Mouse (Mus musculus) kidney, embryonic 15.5 days (tissue): ENCODE measurements at regions not wholly inside any gene's neighbourhood (a gene's known extent, or its start where the extent isn't known, plus 50 kb on each side); places are given as distances from the start of the nearest gene placed in this dataset.

Experiments
- ATAC-seq: fragments of 200-750 bp; cut with Nextera tagmentation; replicated peaks from 2 replicates; pipeline ENCODE4 v1.8.0; 2017; ENCODE audit warnings: moderate TSS enrichment; ENCODE audit not compliant: low FRiP score
- H3K27ac ChIP-seq: fragments of 300-500 bp; sonication (generic); 2 replicates; pipeline ENCODE4 v1.5.1; 2015; ENCODE audit warnings: mild to moderate bottlenecking, inconsistent platforms
- H3K27me3 ChIP-seq: fragments of 300-500 bp; sonication (generic); 2 replicates; pipeline ENCODE4 v1.6.1; 2015; ENCODE audit warnings: inconsistent platforms
- H3K36me3 ChIP-seq: fragments of 300-500 bp; sonication (generic); 2 replicates; pipeline ENCODE4 v1.6.1; 2015; ENCODE audit warnings: inconsistent platforms
- H3K4me1 ChIP-seq: fragments of 300-500 bp; sonication (generic); 2 replicates; pipeline ENCODE4 v1.6.1; 2015; ENCODE audit warnings: inconsistent platforms
- H3K4me2 ChIP-seq: fragments of 300-500 bp; sonication (generic); 2 replicates; pipeline ENCODE4 v1.6.1; 2015; ENCODE audit warnings: moderate library complexity, mild to moderate bottlenecking, inconsistent platforms
- H3K4me3 ChIP-seq: fragments of 300-500 bp; sonication (generic); replicated peaks from 2 replicates; pipeline ENCODE4 v1.5.1; 2015; ENCODE audit warnings: mild to moderate bottlenecking, inconsistent platforms
- H3K9ac ChIP-seq: fragments of 300-500 bp; sonication (generic); 2 replicates; pipeline ENCODE4 v1.6.1; 2015; ENCODE audit warnings: mild to moderate bottlenecking, inconsistent platforms
- H3K9me3 ChIP-seq: fragments of 300-500 bp; sonication (generic); replicated peaks from 2 replicates; pipeline ENCODE4 v1.6.1; 2016; ENCODE audit warnings: inconsistent platforms
- WGBS: fragments of 180-500 bp; shearing (Covaris S2); methylation state at CpG from one replicate; pipeline ENCODE4 v1.1.7; 2015; ENCODE audit warnings: mixed read lengths; 5-methylcytosine and 5-hydroxymethylcytosine counted together

DNA sequence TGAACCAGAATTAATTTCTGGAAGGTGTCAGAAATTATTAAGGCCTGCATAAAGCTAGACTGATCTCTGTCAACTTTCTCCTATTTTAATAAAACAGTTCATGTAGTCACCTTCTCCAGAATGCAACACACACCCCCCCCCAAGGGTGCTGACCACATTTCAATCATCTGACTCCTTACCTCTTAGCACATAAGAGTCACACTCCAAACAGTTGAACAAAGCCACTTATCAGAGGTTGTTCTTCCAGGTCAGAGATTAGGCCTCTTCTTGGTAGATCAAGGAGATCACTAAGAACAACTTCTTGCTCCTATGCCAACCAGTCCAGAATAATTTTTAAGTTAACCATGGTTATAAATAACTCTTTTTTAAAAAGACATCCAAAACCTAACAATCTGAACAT, 86.0 kb upstream of the 2610301B20Rik start:
- H3K9me3 ChIP-seq, result no peaks in the 10 kb centered on the region
- H3K4me2 ChIP-seq, result no peak overlapping the region
- H3K36me3 ChIP-seq, result no peaks in the 10 kb centered on the region
- no peak for ATAC-seq
- no peak overlapping the region for H3K4me3 ChIP-seq
- H3K27ac ChIP-seq, result no peak overlapping the region
- no peaks in the 10 kb centered on the region for H3K4me1 ChIP-seq
- H3K9ac ChIP-seq, result no peak overlapping the region
- H3K27me3 ChIP-seq, result no peaks in the 10 kb centered on the region

GRCm38 (mm10) chr4:10789141-10789540, 85.2 kb upstream of the 2610301B20Rik start:
- H3K4me1 ChIP-seq, result no peaks in the 10 kb centered on the region
- no peaks in the 10 kb centered on the region for H3K9me3 ChIP-seq
- no peak for ATAC-seq
- no peak overlapping the region for H3K27ac ChIP-seq
- H3K4me2 ChIP-seq, result no peak overlapping the region
- no peak overlapping the region for H3K4me3 ChIP-seq
- H3K36me3 ChIP-seq, result no peaks in the 10 kb centered on the region
- no peak overlapping the region for H3K9ac ChIP-seq
- 77% methylated on average over 3 of the region's 3 CpGs for WGBS
- no peaks in the 10 kb centered on the region for H3K27me3 ChIP-seq

DNA sequence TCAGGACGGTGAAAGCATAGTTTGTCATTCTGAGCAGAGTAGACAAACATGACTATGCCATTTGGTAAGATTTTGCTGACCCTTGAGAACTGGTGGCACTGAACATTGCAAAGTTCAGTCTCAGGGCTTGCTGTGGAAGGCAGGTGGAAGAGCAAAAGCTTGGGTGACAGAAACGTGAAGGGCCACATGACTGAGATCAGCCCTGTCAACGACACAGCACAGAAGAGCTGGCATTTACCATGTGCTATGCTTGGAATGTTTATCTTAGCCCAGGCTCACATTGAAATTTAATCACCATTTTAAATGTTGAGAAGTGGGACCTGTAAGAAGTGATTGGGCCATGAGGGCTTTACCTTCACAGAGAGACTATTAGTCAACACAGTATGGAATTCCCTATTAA, 81.7 kb upstream of the 2610301B20Rik start:
- Histone ChIP-seq H3K4me3 (no peak overlapping the region), H3K4me1 (no peaks in the 10 kb centered on the region), H3K9me3 (no peaks in the 10 kb centered on the region), H3K27me3 (no peaks in the 10 kb centered on the region), H3K27ac (no peak overlapping the region), H3K36me3 (no peaks in the 10 kb centered on the region), H3K9ac (no peak overlapping the region), H3K4me2 (no peak overlapping the region)
- ATAC-seq, result no peak
- 41% methylated on average over 3 of the region's 3 CpGs for WGBS

DNA sequence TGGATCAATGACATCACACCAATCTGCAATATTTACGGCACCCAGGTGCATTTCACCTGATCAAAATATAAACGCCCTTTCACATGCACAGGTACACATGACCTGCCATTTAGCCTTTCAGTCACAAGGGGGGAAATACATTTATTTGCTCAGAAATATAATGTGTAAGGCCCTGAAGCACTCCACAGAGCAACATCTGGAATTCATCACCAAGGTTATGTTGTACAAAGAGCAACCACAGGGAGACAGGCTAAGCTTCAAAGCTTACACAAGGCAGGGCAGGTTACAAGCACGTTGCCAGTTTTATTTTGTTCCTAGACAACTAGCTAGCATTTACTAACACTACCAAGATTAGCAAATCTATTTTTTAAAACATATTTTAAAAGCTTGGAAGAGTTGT, 79.8 kb upstream of the 2610301B20Rik start:
- Histone ChIP-seq H3K4me1 (no peaks in the 10 kb centered on the region), H3K27ac (no peak overlapping the region), H3K9me3 (no peaks in the 10 kb centered on the region), H3K27me3 (no peaks in the 10 kb centered on the region), H3K9ac (no peak overlapping the region), H3K4me3 (no peak overlapping the region), H3K36me3 (no peaks in the 10 kb centered on the region), H3K4me2 (no peak overlapping the region)
- ATAC-seq, result no peak
- 67% methylated on average over 3 of the region's 3 CpGs for WGBS

DNA sequence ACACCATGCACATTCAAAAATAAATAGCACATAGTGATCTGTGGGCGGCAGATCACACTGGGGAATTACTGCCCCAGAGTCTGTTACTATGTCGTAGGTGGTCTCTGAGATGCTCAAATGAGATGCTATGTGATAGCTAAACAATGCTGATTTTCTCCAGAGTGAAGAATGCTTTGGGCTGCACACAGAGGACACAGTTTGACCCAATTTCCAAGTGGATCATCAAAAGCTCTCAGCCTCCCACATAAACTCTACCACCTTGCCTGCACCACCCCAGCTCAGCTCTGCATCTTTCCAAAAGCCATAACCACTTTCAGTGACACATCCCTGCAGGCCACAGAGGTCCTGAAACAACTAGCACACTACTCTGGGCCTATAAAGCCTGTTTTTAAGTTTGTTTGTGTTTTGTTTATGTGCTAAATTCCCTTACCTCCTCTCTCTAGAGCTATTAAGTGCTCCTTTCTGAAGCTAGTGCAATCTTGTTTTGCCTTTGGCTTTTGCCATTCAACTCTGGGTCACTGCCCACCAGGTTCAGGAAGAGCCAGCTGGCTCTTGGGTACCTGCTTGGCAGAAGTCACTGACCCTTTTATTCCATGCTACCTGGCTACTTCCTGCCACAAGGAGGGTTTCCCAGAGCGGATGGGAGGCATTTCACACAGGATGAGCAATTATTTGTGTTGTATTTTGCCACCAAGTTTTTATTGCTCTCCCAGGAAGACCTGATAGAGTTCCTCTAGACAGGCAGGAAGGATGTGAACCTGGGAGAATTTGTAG, 73.3 kb upstream of the 2610301B20Rik start:
- no peaks in the 10 kb centered on the region for H3K9me3 ChIP-seq
- no peaks in the 10 kb centered on the region for H3K4me1 ChIP-seq
- WGBS, result 65% methylated on average over 3 of the region's 3 CpGs
- ATAC-seq, result no peak
- H3K9ac ChIP-seq, result no peak overlapping the region
- no peaks in the 10 kb centered on the region for H3K36me3 ChIP-seq
- H3K4me2 ChIP-seq, result no peak overlapping the region
- H3K27me3 ChIP-seq, result no peaks in the 10 kb centered on the region
- H3K4me3 ChIP-seq, result no peak overlapping the region
- H3K27ac ChIP-seq, result no peak overlapping the region

- no peaks in the 10 kb centered on the region for H3K9me3 ChIP-seq
- 33% methylated on average over 1 of the region's 1 CpGs for WGBS
- H3K4me1 ChIP-seq, result no peaks in the 10 kb centered on the region
- H3K4me3 ChIP-seq, result no peak overlapping the region
- no peak overlapping the region for H3K4me2 ChIP-seq
- no peak for ATAC-seq
- no peak overlapping the region for H3K9ac ChIP-seq
- no peaks in the 10 kb centered on the region for H3K27me3 ChIP-seq
- no peaks in the 10 kb centered on the region for H3K36me3 ChIP-seq
- no peak overlapping the region for H3K27ac ChIP-seq
These were observed 69.6 kb upstream of the 2610301B20Rik start for GRCm38 (mm10) chr4:10804735-10805134.

- Histone ChIP-seq H3K9ac (no peak overlapping the region), H3K4me2 (no peak overlapping the region), H3K27ac (no peak overlapping the region), H3K27me3 (no peaks in the 10 kb centered on the region), H3K4me3 (no peak overlapping the region), H3K9me3 (no peaks in the 10 kb centered on the region), H3K36me3 (no peaks in the 10 kb centered on the region), H3K4me1 (no peaks in the 10 kb centered on the region)
- ATAC-seq, result no peak
- WGBS, result 53% methylated on average over 3 of the region's 3 CpGs
These were observed 67.0 kb upstream of the 2610301B20Rik start for GRCm38 (mm10) chr4:10807260-10807659.

GRCm38 (mm10) chr4:10812931-10813330, 61.4 kb upstream of the 2610301B20Rik start:
- no peak for ATAC-seq
- Histone ChIP-seq H3K4me2 (no peak overlapping the region), H3K4me1 (no peaks in the 10 kb centered on the region), H3K36me3 (no peaks in the 10 kb centered on the region), H3K9ac (no peak overlapping the region), H3K4me3 (no peak overlapping the region), H3K27me3 (no peaks in the 10 kb centered on the region), H3K9me3 (no peaks in the 10 kb centered on the region), H3K27ac (no peak overlapping the region)
- WGBS, result 76% methylated on average over 2 of the region's 2 CpGs
